Mouse (Mus musculus) embryo, embryonic 11.5 days (tissue): ENCODE data around the gene Erlin1.

ENCODE experiments used
- DNase-seq: peaks from one replicate; pipeline ENCODE4 v3.0.0-alpha.2; 2012; ENCODE audit warnings: low read depth, low spot score

Gene Erlin1

GRCm38 (mm10) chr19:44063773-44064172, 5.8 kb downstream of the Erlin1 start:
- DNase-seq = no peak

DNA sequence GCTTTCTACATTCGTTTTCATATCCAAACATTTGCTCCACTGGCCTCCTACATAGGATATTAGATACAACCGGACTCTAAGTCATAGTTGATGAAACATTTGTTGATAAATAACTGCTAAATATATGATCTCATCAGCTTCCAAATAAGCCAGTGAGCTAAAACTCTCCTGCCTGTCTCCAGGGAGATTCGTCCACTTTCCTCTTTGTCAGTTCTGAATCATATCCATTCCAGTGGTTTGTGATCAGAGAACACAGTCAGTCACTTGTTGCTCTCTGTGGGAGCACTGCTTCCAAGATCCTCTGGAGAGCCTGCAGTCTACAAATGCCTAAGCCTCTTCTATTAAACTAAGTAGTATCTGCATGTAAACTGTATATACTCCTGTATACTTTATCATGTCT, 9.4 kb downstream of the Erlin1 start:
- no peak for DNase-seq

DNA sequence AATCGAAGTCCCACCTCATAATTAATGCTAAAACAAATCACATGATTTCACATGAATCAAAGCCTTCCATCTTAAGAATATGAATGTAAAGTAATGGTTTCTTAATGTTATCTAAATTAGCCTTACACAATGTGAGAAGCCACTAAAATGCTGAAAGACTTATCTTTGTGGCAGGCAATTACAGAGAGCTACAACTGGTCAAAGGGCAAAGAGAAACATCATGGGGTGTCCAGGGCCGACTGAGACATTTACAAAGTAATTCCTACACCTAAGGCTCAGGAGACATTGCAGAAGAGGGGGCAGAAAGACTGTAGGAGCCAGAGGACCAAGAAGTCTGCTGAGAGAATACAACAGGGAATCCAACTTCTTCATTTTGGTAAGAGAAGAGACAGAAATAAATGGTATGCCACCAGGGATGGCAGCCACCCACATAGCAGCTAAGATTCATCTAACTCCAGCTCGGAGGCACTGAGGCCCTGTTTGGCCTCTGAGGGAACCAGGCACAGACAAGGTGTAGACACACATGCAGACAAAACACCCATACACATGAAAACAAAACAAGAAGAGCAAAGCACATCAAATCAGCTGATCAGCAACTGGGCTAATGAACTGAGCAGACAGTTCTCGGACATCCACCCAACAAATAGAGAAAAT, 14.3 kb downstream of the Erlin1 start:
- DNase-seq = no peak

- no peak for DNase-seq
These were observed 19.2 kb downstream of the Erlin1 start for GRCm38 (mm10) chr19:44050388-44050787.

DNA sequence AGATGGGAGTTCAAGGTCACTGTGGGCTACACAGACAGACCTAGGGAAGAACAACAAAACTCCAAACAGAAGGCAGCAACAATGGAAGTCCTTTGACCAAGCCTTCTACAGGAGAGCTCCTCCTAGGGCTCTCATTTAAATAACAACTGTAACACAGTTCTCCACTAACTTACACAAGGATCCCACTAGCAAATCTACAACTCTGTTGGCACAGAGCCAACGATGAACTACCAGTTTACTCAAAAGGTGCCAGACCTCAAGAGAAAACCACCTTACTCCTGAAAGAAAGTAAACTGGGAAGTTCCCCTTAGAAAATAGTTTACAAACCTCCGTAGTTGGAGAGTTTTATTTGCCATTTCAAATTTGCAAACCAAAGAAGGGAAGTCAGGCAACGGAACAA, 20.3 kb downstream of the Erlin1 start:
- DNase-seq = no peak

DNA sequence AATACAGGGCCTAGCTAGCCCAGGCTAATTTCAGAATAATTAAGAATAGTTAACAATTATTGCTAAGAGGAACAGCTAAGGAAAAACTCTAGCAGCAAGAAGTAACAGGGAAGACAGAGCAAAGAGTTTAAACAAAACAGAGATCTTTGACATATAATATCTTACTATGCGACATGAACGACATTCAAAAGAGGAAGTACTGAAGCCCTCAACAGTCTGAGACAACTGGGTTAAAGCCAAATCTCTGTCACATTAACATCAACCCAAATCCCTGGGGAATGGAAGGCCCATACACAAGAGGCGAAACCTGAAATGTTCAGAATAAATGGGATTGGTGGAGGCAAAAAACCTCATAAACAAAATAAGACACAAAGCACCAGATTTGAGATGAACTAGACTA, 23.7 kb downstream of the Erlin1 start:
- DNase-seq = no peak

DNA sequence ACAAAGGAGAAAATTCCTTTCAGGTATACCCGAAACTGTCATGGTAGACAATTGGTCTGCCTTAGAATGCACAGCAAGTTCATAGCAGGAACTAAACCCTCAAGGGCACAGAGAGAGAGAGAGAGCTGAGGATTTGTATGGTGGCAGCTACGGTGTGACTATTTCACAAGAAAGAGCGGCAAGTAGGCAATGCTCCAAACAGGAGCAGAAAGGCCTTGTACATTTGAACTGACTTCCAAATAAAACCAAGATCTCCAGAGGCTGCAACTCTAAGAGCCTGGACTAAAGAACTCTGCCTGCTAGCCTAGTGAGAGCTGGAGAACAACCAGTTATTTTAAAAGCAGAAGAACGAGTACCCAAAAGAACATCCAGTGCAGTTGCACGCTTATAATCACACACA, 27.5 kb downstream of the Erlin1 start:
- no peak for DNase-seq

DNA sequence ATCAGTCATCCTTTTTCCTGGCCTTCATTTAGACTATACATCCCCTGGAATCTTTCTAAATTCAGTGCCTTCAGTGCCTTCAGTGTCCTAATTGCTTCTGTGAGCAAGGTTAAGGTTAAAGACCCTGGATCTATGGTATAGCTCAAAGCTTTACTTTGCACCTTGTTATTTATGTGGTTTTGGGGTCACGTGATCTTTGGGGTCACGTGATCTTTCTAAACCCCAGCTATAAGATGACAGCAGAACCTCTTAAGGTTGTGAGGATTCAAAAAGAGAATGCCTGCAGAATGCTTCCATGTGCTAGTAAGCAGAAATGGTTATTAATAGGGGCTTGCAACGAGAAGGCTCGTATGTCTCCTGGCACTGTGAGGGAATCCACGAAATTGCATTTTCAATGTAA, 36.2 kb downstream of the Erlin1 start:
- DNase-seq = no peak

DNA sequence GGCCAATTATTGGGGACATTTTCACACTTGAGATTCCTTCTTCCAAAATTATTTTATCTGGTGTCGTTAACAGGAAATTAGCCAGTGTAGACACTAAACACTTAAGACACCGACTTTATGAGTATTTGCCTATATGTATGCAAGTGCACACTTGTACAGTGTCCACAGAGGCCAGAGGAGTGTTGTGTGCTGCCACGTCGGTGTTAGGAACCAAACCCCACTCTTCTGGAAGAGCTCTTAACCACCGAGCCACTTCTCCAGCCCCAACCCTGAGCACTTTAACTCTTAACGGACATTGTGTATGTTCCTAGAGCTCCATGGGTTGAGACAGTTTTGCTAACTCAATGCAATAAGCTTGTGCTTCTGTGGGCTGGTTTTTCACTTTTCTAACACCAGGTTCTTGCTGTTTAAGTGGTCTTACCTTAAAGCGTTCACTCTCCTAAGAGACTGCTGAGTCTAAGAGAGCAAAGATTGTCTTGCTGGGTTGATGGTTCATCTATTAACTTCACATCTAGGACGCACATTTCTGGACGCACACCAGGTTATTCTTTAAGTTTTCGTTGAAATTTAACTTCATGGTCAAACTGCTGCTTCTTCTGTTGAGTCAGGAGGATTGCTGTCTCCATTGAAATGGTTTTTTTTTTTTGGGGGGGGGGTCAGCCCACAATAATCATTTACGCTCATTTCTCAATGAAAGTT, 37.4 kb downstream of the Erlin1 start:
- DNase-seq = no peak

DNA sequence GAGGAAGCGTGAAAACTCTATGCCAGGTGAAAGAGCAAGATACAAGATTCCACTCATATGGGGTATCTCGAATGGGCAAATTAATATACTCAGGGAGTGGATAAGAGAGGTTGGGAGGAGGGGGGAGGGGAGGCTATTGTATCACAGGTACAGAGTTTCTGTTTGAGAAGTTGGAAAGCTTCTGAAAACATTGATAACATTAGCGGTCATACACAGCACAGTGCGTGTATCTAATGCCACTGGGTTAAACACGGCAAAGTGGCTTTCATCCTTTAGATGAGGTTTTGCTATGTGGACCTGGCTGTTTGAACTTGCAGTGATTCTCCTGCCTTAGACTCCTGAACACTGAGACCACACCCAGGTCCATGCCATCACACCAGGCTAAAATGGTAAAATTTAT, 39.6 kb downstream of the Erlin1 start:
- DNase-seq = no peak

DNA sequence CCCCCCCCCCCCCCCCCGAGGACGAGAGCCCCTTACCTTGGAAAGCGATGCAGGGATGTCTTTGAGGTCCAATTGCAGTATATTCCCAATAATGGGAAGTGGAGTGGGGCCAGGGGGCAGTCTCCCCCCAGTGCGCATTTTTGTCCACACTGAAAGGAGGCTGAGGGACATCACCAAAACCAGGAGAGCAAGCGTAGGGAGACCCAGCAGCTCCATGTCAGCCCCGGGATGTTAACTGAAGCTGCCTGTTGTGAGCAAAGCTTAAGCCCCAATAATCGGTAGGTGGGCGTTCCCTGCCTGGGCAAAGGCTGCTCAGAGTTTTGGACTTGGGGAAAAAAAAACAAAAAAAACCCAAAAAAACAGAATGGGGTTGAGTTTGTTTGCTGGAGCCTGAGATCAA, 40.6 kb downstream of the Erlin1 start, which contains the start of gene Cyp2c23:
Gene Cyp2c23, minus strand, starts transcription at position 237 of the 400 bp plus-strand sequence.
- no peak for DNase-seq

- DNase-seq = no peak
These were observed 42.5 kb downstream of the Erlin1 start for GRCm38 (mm10) chr19:44026956-44027530.

DNA sequence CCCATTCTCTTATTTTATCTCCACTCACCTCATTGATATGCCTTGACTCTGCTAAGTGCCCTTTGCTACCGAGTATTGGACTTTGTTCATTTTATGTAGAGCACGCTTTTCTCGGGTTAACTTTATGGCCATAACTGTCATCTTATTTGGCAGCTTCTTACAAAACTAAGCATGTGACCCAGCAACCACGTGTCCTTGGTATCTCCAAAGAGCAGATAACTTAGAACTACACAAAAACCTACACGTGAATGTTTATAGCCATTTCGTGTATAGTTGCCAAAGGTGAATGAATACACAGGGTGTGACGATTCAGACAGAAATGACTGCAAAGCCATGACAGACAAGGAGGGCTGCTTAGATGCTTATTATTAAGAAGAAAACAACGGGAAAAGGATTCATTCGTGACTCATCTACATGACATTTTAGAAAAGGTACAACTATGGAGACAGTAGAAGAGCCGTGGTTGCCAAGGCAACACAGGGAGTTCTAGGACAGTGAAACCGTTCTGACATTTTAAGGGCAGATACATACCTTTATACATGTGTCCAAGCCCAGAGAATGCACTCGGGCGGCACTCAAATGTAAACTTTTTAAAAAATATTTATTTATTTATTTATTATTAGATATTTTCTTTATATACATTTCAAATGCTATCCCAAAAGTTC, 44.5 kb downstream of the Erlin1 start:
- DNase-seq = no peak

DNA sequence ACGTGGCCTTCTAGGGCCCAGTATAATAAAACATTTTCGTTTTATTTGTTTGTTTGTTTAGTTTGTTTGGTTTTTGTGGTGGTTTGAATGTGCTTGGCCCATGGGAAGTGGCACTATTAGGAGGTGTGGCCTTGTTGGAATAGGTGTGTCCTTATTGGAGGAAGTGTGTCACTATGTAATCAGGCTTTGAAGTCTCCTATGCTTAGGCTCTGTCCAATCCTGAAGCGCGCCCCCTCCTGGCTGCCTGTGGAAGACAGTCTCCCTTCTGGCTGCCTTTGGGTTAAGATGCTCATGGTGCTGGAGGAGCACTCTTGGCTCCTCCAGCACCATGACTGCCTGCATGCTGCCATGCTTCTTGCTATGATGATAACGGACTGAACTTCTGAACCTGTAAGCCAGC, 46.5 kb downstream of the Erlin1 start:
- no peak for DNase-seq

- DNase-seq = no peak
These were observed 48.1 kb downstream of the Erlin1 start for GRCm38 (mm10) chr19:44021502-44021901.

- DNase-seq = no peak
These were observed 49.8 kb downstream of the Erlin1 start for GRCm38 (mm10) chr19:44019739-44020138.

DNA sequence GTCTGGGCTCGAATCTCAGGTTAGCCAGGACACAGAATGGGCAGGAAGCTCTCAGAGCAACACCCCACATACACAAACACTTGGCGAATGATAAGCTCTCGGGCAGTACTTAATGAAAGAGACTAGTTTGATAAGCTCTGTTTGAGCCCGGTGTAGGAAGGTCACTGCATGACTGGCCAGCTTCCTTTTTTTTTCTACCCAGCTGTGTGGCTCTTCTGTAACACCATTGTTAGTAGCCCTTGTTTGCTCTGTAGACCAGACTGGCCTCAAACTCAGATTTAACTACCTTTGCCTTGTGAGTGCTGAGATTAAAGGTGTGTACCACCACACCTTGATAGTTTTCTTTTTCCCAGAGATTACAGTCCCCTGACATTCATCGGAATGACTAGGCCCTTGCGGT, 55.7 kb downstream of the Erlin1 start:
- no peak for DNase-seq

DNA sequence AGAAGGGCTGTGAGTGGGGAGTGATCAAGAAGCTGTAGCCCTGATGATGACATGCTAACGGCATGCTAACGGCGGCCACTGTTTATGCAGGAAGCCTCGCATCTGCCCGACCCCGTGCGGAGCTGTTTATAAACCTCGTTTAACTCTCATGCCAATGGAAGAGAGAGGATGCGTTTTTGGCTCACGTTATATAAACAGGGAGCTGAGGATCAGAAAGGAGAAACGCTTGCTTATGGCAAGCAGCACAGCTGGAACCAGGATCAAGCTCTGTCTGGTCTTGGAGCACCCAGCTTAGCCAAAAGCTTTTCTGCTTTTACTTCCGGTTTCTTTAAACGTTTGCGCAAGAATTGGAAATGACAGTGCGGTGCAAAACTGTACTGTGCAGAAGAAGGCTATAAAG, 60.8 kb downstream of the Erlin1 start:
- DNase-seq = no peak

DNA sequence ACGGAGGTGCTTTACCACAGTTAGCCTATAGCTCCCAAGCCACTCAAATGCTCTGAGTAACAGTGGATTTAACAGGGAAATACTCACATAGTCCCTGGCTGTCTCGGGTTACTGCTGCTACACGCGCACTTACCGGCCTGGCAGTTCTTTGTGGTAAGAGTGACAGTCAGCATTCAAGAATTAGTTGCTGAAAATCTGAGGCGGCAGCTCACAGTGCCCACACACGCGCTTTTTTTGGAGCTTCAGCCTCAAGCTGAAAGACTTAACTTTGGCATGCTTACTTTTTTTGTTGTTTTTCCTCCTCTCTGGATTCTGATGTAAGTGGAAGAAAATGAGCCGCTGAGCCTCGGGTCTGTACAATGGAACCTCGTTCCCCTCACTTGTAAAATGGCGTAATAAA, 62.4 kb downstream of the Erlin1 start:
- no peak for DNase-seq

- no peak for DNase-seq
These were observed 64.6 kb downstream of the Erlin1 start for GRCm38 (mm10) chr19:44005025-44005424.

DNA sequence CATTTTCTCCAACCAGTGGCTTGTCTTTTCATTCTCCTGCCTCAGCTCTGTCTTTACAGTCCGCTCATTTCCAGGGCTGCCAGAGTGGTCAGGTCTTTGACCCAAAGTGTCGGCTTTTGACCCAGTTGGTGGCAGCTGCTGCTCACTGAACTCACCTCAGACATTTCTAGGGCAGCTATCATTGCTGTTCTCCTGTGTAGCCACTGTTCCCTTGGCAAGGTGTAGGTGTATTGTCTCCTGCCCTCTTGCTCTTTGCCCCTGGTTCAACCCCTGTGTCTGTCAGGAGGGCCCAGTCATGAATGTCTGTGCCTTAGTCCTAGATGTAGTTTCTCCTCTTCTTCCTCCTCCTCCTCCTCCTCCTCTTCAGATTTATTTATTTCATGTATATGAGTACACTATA, 65.3 kb downstream of the Erlin1 start:
- no peak for DNase-seq

GRCm38 (mm10) chr19:44000720-44001119, 68.9 kb downstream of the Erlin1 start:
- no peak for DNase-seq

DNA sequence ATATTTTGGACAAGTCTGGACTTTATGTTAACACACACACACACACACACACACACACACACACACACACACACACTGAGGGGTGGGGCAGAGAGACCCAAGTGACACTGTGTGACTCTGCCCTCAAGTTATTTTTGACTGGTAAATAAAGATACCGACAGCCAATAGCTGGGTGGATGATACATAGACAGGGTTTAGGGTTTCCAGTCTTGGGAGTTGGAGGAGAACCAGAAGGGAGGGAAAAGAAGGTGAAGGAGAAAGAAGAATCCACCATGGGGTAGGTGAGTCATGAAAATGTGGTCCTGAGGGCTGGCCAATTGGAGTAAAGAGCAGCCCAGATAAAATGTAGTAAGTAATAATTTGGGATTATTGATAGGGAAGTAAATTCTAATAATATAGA, 69.5 kb downstream of the Erlin1 start:
- DNase-seq = no peak
